Mouse (Mus musculus): ENCODE measurements around the gene Cpn1.

DNA sequence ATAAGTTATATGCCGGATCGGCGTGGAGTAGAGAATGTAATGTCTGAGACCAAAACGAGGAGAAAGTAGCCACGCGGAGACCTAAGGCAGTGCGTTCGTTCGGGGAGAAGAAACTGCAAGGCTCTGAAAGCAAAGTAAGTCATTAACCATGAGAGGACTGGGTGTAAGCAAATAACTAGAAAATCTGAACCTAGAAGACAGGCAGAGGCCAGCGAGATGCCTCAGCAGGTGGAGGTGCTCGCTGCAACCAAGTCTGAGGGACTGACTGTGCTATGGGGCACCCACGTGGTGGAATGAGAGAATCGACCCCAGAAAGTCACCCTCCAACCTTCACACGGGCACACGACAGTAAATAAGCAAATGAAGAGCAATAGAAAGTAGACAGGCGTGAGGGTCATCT, 43.3 kb downstream of the Cpn1 start:
- TF ChIP-seq CTCF (IDR thresholded peaks at IDR 0.05) (no peak), EP300 (IDR thresholded peaks at IDR 0.05) (no peak)

Data from lung, postnatal 0 days (tissue).